Mouse (Mus musculus): ENCODE data around the gene Sobp. TPM values are rescaled to one million over a fixed set of nuclear protein-coding genes. Genes with fewer than 3 reads are reported as not detected.

Sobp gene
- total RNA-seq, 2 experiments from 2014 or later = 13.1 to 21.5 TPM

GRCm38 (mm10) chr10:42972504-42973172 lies 201.7 kb downstream of the Sobp start:
- peak; percentile 79 for DNase-seq
- intact Hi-C loops (cut with DNase I; ENCODE audit: low total_unique reads) = no loop called here

GRCm38 (mm10) chr10:42968332-42968731 lies 206.0 kb downstream of the Sobp start:
- intact Hi-C loops (cut with DNase I; ENCODE audit: low total_unique reads) = no loop called here
- no peak for DNase-seq

- intact Hi-C loops (cut with DNase I; ENCODE audit: low total_unique reads) = no loop called here
These were observed 211.3 kb downstream of the Sobp start for GRCm38 (mm10) chr10:42963061-42963460.

GRCm38 (mm10) chr10:42962655-42963054 lies 211.7 kb downstream of the Sobp start:
- intact Hi-C loops (cut with DNase I; ENCODE audit: low total_unique reads) = no loop called here
- DNase-seq = no peak

More at GRCm38 (mm10) chr10:42963061-42963460, 211.3 kb downstream of the Sobp start:
- DNase-seq = no peak

- DNase-seq = no peak
- intact Hi-C loops (cut with DNase I; ENCODE audit: low total_unique reads) = no loop called here
These were observed 212.1 kb downstream of the Sobp start for GRCm38 (mm10) chr10:42962181-42962601.

GRCm38 (mm10) chr10:42961771-42962170 lies 212.6 kb downstream of the Sobp start:
- intact Hi-C loops (cut with DNase I; ENCODE audit: low total_unique reads) = no loop called here
- no peak for DNase-seq

GRCm38 (mm10) chr10:42958686-42959085 lies 215.6 kb downstream of the Sobp start:
- intact Hi-C loops (cut with DNase I; ENCODE audit: low total_unique reads) = no loop called here
- no peak for DNase-seq

GRCm38 (mm10) chr10:42957881-42958651 lies 216.3 kb downstream of the Sobp start:
- intact Hi-C loops (cut with DNase I; ENCODE audit: low total_unique reads) = no loop called here
- DNase-seq = peak; percentile 70

GRCm38 (mm10) chr10:42955205-42955604 lies 219.1 kb downstream of the Sobp start:
- intact Hi-C loops (cut with DNase I; ENCODE audit: low total_unique reads) = no loop called here

GRCm38 (mm10) chr10:42953601-42954000 lies 220.7 kb downstream of the Sobp start:
- intact Hi-C loops (cut with DNase I; ENCODE audit: low total_unique reads) = loop anchor here (5.0 kb wide), 1 partner anchor 261 kb away; no protein-coding TSS in a partner anchor
- no peak for DNase-seq

More at GRCm38 (mm10) chr10:42955205-42955604, 219.1 kb downstream of the Sobp start:
- DNase-seq = no peak

Other genes starting within 250 kb of the Sobp start
- gene 9030612E09Rik, start 174 bp upstream of the Sobp start, total RNA-seq (2021) = 1 to 10 TPM; 2.1 to 2.4 TPM
- 10 to 100 TPM; 20.6 to 22.6 TPM for gene Pdss2, start 47.0 kb upstream of the Sobp start, total RNA-seq (2021)

Data from gastrocnemius, postnatal 14 days (tissue).